Mouse (Mus musculus) T-helper 1 cell (primary cell): ENCODE measurements around the gene Dnajb9.
"Not testable (repeated sequence)": the region's sequence is repeated elsewhere in the genome, so short reads cannot be mapped to it uniquely, and the experiment has no call there.

Experiments used
- in situ Hi-C: fragments of 300-600 bp; cut with MboI, MseI; formaldehyde crosslinking; loops from one replicate; pipeline ENCODE4 v1.15.1; 2025; ENCODE audit warnings: high pct_unique_total_duplicates

The Dnajb9 gene

GRCm38 (mm10) chr12:44209824-44210752 is at the start of gene Dnajb9:
Gene Dnajb9 (minus strand): TSS chr12:44210326.
- in situ Hi-C loops: no loop called here

- in situ Hi-C loops: no loop called here
These were observed 38.3 kb upstream of the Dnajb9 start for GRCm38 (mm10) chr12:44248309-44248977.

- in situ Hi-C loops: no loop called here
These were observed 35.6 kb upstream of the Dnajb9 start for GRCm38 (mm10) chr12:44245739-44246138.

GRCm38 (mm10) chr12:44242407-44242806 is 32.3 kb upstream of the Dnajb9 start:
- in situ Hi-C loops: no loop called here

GRCm38 (mm10) chr12:44241090-44241489 is 31.0 kb upstream of the Dnajb9 start:
- in situ Hi-C loops: no loop called here

- in situ Hi-C loops: no loop called here
These were observed 14.5 kb upstream of the Dnajb9 start for GRCm38 (mm10) chr12:44224650-44225049.

- in situ Hi-C loops: no loop called here
These were observed 12.9 kb upstream of the Dnajb9 start for GRCm38 (mm10) chr12:44223044-44223443.

- in situ Hi-C loops: no loop called here
These were observed 11.7 kb upstream of the Dnajb9 start for GRCm38 (mm10) chr12:44221651-44222356.

- in situ Hi-C loops: not testable (repeated sequence)
These were observed 10.9 kb upstream of the Dnajb9 start, which contains the start of gene Pnpla8 for GRCm38 (mm10) chr12:44221070-44221469. Gene Pnpla8 (plus strand): TSS chr12:44221370.

GRCm38 (mm10) chr12:44211555-44211954 is 1.4 kb upstream of the Dnajb9 start:
- in situ Hi-C loops: no loop called here

GRCm38 (mm10) chr12:44209141-44209823 is 844 bp downstream of the Dnajb9 start:
- in situ Hi-C loops: no loop called here

- in situ Hi-C loops: no loop called here
These were observed 12.1 kb downstream of the Dnajb9 start for GRCm38 (mm10) chr12:44197873-44198525.

- in situ Hi-C loops: no loop called here
These were observed 28.8 kb downstream of the Dnajb9 start for GRCm38 (mm10) chr12:44181081-44181982.

- in situ Hi-C loops: no loop called here
These were observed 33.1 kb downstream of the Dnajb9 start for GRCm38 (mm10) chr12:44177038-44177355.

- in situ Hi-C loops: no loop called here
These were observed 33.6 kb downstream of the Dnajb9 start for GRCm38 (mm10) chr12:44176331-44177037.

GRCm38 (mm10) chr12:44166949-44167348 is 43.2 kb downstream of the Dnajb9 start:
- in situ Hi-C loops: loop anchor here (5.0 kb wide), 1 partner anchor 1965 kb away; no protein-coding TSS in a partner anchor

- in situ Hi-C loops: no loop called here
These were observed 50.8 kb downstream of the Dnajb9 start for GRCm38 (mm10) chr12:44159349-44159748.
